Mouse (Mus musculus) MEL (cell line): ENCODE results near the gene Casc3. TPM values are rescaled to one million over a fixed set of nuclear protein-coding genes. Genes with fewer than 3 reads are reported as not detected.

Source experiments
- DNase-seq: peaks from one replicate; pipeline ENCODE4 v3.0.0; 2011; ENCODE audit warnings: low read depth, low spot score
- H3K27ac ChIP-seq: 2 replicates; pipeline ENCODE4 v1.5.1; 2012; ENCODE audit warnings: low read depth, mild to moderate bottlenecking, control low read depth, low read length, moderate library complexity; ENCODE audit not compliant: control insufficient read depth
- H3K27me3 ChIP-seq, 2 experiments: fragments of 150-350 bp in 1 of 2; sonication (generic) in 1 of 2; 2 replicates each; pipeline ENCODE4 v1.6.1; 2012; ENCODE audit warnings: low read length in 2 of 2, mild to moderate bottlenecking in 2 of 2, improper control_type of control experiment in 1 of 2, moderate library complexity in 1 of 2; ENCODE audit not compliant: insufficient read depth in 2 of 2, control insufficient read depth in 1 of 2
- H3K36me3 ChIP-seq, 2 experiments: 2 replicates each; pipeline ENCODE4 v1.6.1; 2012 to 2014; ENCODE audit warnings: low read length in 2 of 2, improper control_type of control experiment in 1 of 2, inconsistent platforms in 1 of 2, mild to moderate bottlenecking in 1 of 2; ENCODE audit not compliant: insufficient read depth in 2 of 2, control insufficient read depth in 1 of 2
- H3K4me1 ChIP-seq, 2 experiments: fragments of 150-350 bp in 1 of 2; sonication (generic) in 1 of 2; 2 replicates each; pipeline ENCODE4 v1.6.1; 2012; ENCODE audit warnings: low read length in 2 of 2, improper control_type of control experiment in 1 of 2, mild to moderate bottlenecking in 1 of 2; ENCODE audit not compliant: insufficient read depth in 2 of 2, control insufficient read depth in 1 of 2
- H3K4me3 ChIP-seq, 2 experiments: fragments of 150-350 bp in 1 of 2; sonication (generic) in 1 of 2; 2 replicates each; pipeline ENCODE4 v1.5.1; 2012; ENCODE audit warnings: low read depth in 2 of 2, low read length in 2 of 2, mild to moderate bottlenecking in 2 of 2, moderate library complexity in 2 of 2, control low read depth in 1 of 2, improper control_type of control experiment in 1 of 2; ENCODE audit not compliant: control insufficient read depth in 1 of 2, insufficient read depth in 1 of 2
- H3K79me2 ChIP-seq: 2 replicates; pipeline ENCODE4 v1.6.1; 2012; ENCODE audit warnings: mild to moderate bottlenecking, low read length, moderate library complexity; ENCODE audit not compliant: control insufficient read depth, poor library complexity, insufficient read depth
- H3K9ac ChIP-seq: 2 replicates; pipeline ENCODE4 v1.6.1; 2012; ENCODE audit warnings: low read depth, mild to moderate bottlenecking, control low read depth, low read length, moderate library complexity; ENCODE audit not compliant: control insufficient read depth, poor library complexity, severe bottlenecking
- H3K9me3 ChIP-seq: fragments of 150-350 bp; sonication (generic); replicated peaks from 2 replicates; pipeline ENCODE4 v1.6.1; 2012; ENCODE audit warnings: mild to moderate bottlenecking, low read length, improper control_type of control experiment, moderate library complexity; ENCODE audit not compliant: insufficient read depth
- BHLHE40 ChIP-seq: IDR thresholded peaks from 2 replicates; pipeline ENCODE4 v1.6.1; 2012; ENCODE audit warnings: low read depth, mild to moderate bottlenecking, inconsistent platforms, low read length, improper control_type of control experiment, borderline replicate concordance
- CHD1 ChIP-seq: IDR thresholded peaks from 2 replicates; pipeline ENCODE4 v1.6.1; 2012; ENCODE audit warnings: low read depth, mild to moderate bottlenecking, inconsistent platforms, low read length, improper control_type of control experiment
- CHD2 ChIP-seq: IDR thresholded peaks from 2 replicates; pipeline ENCODE4 v1.6.1; 2011; ENCODE audit warnings: low read length, improper control_type of control experiment
- CTCF ChIP-seq, 3 experiments: IDR thresholded peaks in 2 of 3; conservative IDR thresholded peaks in 1 of 3; 2 replicates each; pipeline ENCODE4 v1.5.1; 2011 to 2012; ENCODE audit warnings: low read length in 3 of 3, low read depth in 2 of 3, mild to moderate bottlenecking in 2 of 3, improper control_type of control experiment in 1 of 3, inconsistent platforms in 1 of 3, mixed read lengths in 1 of 3, moderate library complexity in 1 of 3; ENCODE audit not compliant: control insufficient read depth in 1 of 3, insufficient read depth in 1 of 3, poor library complexity in 1 of 3, severe bottlenecking in 1 of 3
- E2F4 ChIP-seq: IDR thresholded peaks from 2 replicates; pipeline ENCODE4 v1.6.1; 2011; ENCODE audit warnings: low read depth, low read length, improper control_type of control experiment, borderline replicate concordance
- ELF1 ChIP-seq: IDR thresholded peaks from 2 replicates; pipeline ENCODE4 v1.6.1; 2014; ENCODE audit warnings: low read depth, mild to moderate bottlenecking, inconsistent platforms, low read length, improper control_type of control experiment, moderate library complexity
- EP300 ChIP-seq, 2 experiments: IDR thresholded peaks; 2 replicates each; pipeline ENCODE4 v1.6.1; 2011; ENCODE audit warnings: improper control_type of control experiment in 2 of 2, low read length in 2 of 2, low read depth in 1 of 2, mild to moderate bottlenecking in 1 of 2
- ETS1 ChIP-seq: IDR thresholded peaks from 2 replicates; pipeline ENCODE4 v1.6.1; 2012; ENCODE audit warnings: low read depth, mild to moderate bottlenecking, inconsistent platforms, low read length, improper control_type of control experiment, moderate library complexity
- GABPA ChIP-seq: IDR thresholded peaks from 2 replicates; pipeline ENCODE4 v1.6.1; 2012; ENCODE audit warnings: low read depth, mild to moderate bottlenecking, inconsistent platforms, low read length, improper control_type of control experiment, moderate library complexity
- GATA1 ChIP-seq: IDR thresholded peaks from 2 replicates; pipeline ENCODE4 v1.6.1; 2011; ENCODE audit warnings: low read depth, low read length, improper control_type of control experiment
- HCFC1 ChIP-seq: IDR thresholded peaks from 2 replicates; pipeline ENCODE4 v1.6.1; 2012; ENCODE audit warnings: low read depth, mild to moderate bottlenecking, inconsistent platforms, low read length, improper control_type of control experiment, moderate library complexity
- MAFK ChIP-seq: IDR thresholded peaks from 2 replicates; pipeline ENCODE4 v1.6.1; 2011; ENCODE audit warnings: low read depth, mild to moderate bottlenecking, low read length, improper control_type of control experiment, borderline replicate concordance
- MYC ChIP-seq: IDR thresholded peaks from 2 replicates; pipeline ENCODE4 v1.6.1; 2011; ENCODE audit warnings: low read depth, mild to moderate bottlenecking, low read length, improper control_type of control experiment, moderate library complexity
- NELFE ChIP-seq: IDR thresholded peaks from 2 replicates; pipeline ENCODE4 v1.6.1; 2011; ENCODE audit warnings: low read depth, low read length, improper control_type of control experiment
- NRF1 ChIP-seq: IDR thresholded peaks from 2 replicates; pipeline ENCODE4 v1.6.1; 2014; ENCODE audit warnings: low read depth, mild to moderate bottlenecking, inconsistent platforms, low read length, improper control_type of control experiment, moderate library complexity; ENCODE audit not compliant: poor library complexity, insufficient read depth, severe bottlenecking
- POLR2A ChIP-seq, 2 experiments: IDR thresholded peaks; 2 replicates each; pipeline ENCODE4 v1.6.1; 2011 to 2012; ENCODE audit warnings: low read length in 2 of 2, mild to moderate bottlenecking in 2 of 2, control low read depth in 1 of 2, improper control_type of control experiment in 1 of 2, low read depth in 1 of 2, moderate library complexity in 1 of 2; ENCODE audit not compliant: control insufficient read depth in 1 of 2, insufficient read depth in 1 of 2, poor library complexity in 1 of 2
- POLR2AphosphoS5 ChIP-seq: IDR thresholded peaks from 2 replicates; pipeline ENCODE4 v1.6.1; 2012; ENCODE audit warnings: low read depth, borderline replicate concordance, mild to moderate bottlenecking, inconsistent platforms, low read length, moderate library complexity, mixed read lengths
- RCOR1 ChIP-seq: IDR thresholded peaks from 2 replicates; pipeline ENCODE4 v1.6.1; 2012; ENCODE audit warnings: low read depth, mild to moderate bottlenecking, inconsistent platforms, low read length, improper control_type of control experiment
- SMC3 ChIP-seq: IDR thresholded peaks from 2 replicates; pipeline ENCODE4 v1.6.1; 2011; ENCODE audit warnings: low read depth, low read length, improper control_type of control experiment
- TAL1 ChIP-seq: IDR thresholded peaks from 2 replicates; pipeline ENCODE4 v1.6.1; 2012; ENCODE audit warnings: mild to moderate bottlenecking, inconsistent platforms, low read length, moderate library complexity, mixed read lengths
- TBP ChIP-seq: IDR thresholded peaks from 2 replicates; pipeline ENCODE4 v1.8.0; 2011; ENCODE audit warnings: low read depth, low read length, improper control_type of control experiment
- TCF12 ChIP-seq: IDR thresholded peaks from 2 replicates; pipeline ENCODE4 v1.6.1; 2014; ENCODE audit warnings: low read depth, mild to moderate bottlenecking, inconsistent platforms, low read length, improper control_type of control experiment, moderate library complexity
- UBTF ChIP-seq: IDR thresholded peaks from 2 replicates; pipeline ENCODE4 v1.6.1; 2012; ENCODE audit warnings: low read depth, mild to moderate bottlenecking, inconsistent platforms, low read length, improper control_type of control experiment, moderate library complexity, borderline replicate concordance; ENCODE audit not compliant: insufficient read depth
- USF1 ChIP-seq: IDR thresholded peaks from 2 replicates; pipeline ENCODE4 v1.6.1; 2014; ENCODE audit warnings: low read depth, mild to moderate bottlenecking, inconsistent platforms, low read length, improper control_type of control experiment, moderate library complexity
- USF2 ChIP-seq, 2 experiments: IDR thresholded peaks; 2 replicates each; pipeline ENCODE4 v1.6.1; 2011 to 2012; ENCODE audit warnings: improper control_type of control experiment in 2 of 2, low read length in 2 of 2, borderline replicate concordance in 1 of 2, inconsistent platforms in 1 of 2, low read depth in 1 of 2, mild to moderate bottlenecking in 1 of 2; ENCODE audit not compliant: insufficient read depth in 1 of 2
- ZC3H11A ChIP-seq: IDR thresholded peaks from 2 replicates; pipeline ENCODE4 v1.6.1; 2012; ENCODE audit warnings: low read depth, mild to moderate bottlenecking, inconsistent platforms, low read length, improper control_type of control experiment
- ZKSCAN1 ChIP-seq: IDR thresholded peaks from 2 replicates; pipeline ENCODE4 v1.6.1; 2012; ENCODE audit warnings: low read depth, mild to moderate bottlenecking, inconsistent platforms, low read length, improper control_type of control experiment, moderate library complexity
- ZMIZ1 ChIP-seq: IDR thresholded peaks from 2 replicates; pipeline ENCODE4 v1.6.1; 2012; ENCODE audit warnings: low read depth, mild to moderate bottlenecking, inconsistent platforms, low read length, improper control_type of control experiment, moderate library complexity
- polyA plus RNA-seq, 2 experiments: library from polyadenylated mRNA; stranded (reverse) in 1 of 2; unstranded in 1 of 2; fragments of >175 nt in 1 of 2; fragments of >200 nt in 1 of 2; gene quantifications; 2 replicates each; pipeline versions ENCODE4 v1.2.1 to v1.2.4; 2012; ENCODE audit warnings: low replicate concordance in 2 of 2, low read depth in 1 of 2; ENCODE audit not compliant: insufficient read length in 2 of 2, insufficient read depth in 1 of 2, missing spikeins in 1 of 2
- total RNA-seq: library from RNA; depleted of rRNA; stranded (reverse); fragments of 300-350 nt; gene quantifications from 2 replicates; pipeline ENCODE4 v1.2.3, GENCODE M21; 2012

Casc3 gene
- total and polyA plus RNA-seq, 3 experiments, result 18.2 to 61.0 (median 58.6) TPM

GRCm38 (mm10) chr11:98810686-98811085, 6.0 kb downstream of the Casc3 start:
- Histone ChIP-seq H3K27me3 (no peaks in the 10 kb centered on the region), H3K9ac (peak overlapping the region; percentile 93), H3K4me1 (peaks cover 3 to 11% of the 10 kb centered on the region in 2 experiments; a peak in 3 of 4 replicates), H3K36me3 (peaks cover 22 to 39% of the 10 kb centered on the region in 2 experiments), H3K79me2 (peaks cover 38% of the 10 kb centered on the region), H3K9me3 (no peaks in the 10 kb centered on the region), H3K4me3 (peak overlapping the region; percentile 79 to 93), H3K27ac (peak overlapping the region; percentile 69; the same call in 1 of the 2 replicates)
- no peak for DNase-seq
- TF ChIP-seq UBTF (no peak), CHD2 (no peak), SMC3 (no peak), CHD1 (no peak), POLR2AphosphoS5 (no peak), TCF12 (no peak), ETS1 (no peak), USF1 (no peak), NRF1 (no peak), USF2 (IDR thresholded peaks at IDR 0.05; ENCODE audit: borderline replicate concordance in 1 of 2, insufficient read depth in 1 of 2, low read depth in 1 of 2, low read length in 2 of 2) (no peak), GATA1 (no peak), ZC3H11A (no peak), GABPA (no peak), TBP (no peak), BHLHE40 (no peak), EP300 (IDR thresholded peaks at IDR 0.05; ENCODE audit: low read depth in 1 of 2, low read length in 2 of 2) (no peak), RCOR1 (no peak)

DNA sequence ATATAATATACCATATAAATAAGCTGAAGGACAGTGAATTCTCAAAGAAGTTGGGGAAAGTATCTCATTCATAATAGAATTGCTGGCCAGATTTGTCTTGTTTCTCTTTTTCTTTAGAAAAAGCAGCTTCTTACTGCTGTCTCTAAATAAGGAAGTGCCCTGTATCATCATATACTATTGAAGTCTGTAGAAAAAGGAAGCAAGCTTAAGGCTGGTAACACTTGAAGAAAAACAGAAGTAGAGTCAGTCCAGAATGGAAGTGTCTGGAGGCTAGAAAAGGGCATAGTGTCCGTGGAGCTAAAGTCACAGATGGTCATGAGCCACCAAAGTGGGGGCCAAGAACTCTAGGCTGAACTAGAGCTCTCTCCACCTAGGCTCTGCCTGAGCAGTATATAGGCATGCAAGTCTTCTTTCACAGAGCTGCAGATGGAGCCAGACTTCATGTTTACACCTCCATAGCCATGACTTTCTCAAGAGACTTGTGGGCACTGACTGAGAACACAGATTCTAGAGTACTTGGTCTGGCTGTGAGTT, 12.1 kb downstream of the Casc3 start:
- peaks cover 36 to 49% of the 10 kb centered on the region in 2 experiments for H3K36me3 ChIP-seq
- H3K79me2 ChIP-seq, result peaks cover 35% of the 10 kb centered on the region
- peak overlapping the region; percentile 15; the same call in 1 of the 2 replicates for H3K27ac ChIP-seq
- no peak overlapping the region for H3K4me3 ChIP-seq
- H3K9me3 ChIP-seq, result no peaks in the 10 kb centered on the region
- peak; percentile 81 for DNase-seq
- peaks cover 5 to 10% of the 10 kb centered on the region in 2 experiments for H3K4me1 ChIP-seq
- H3K9ac ChIP-seq, result no peak overlapping the region
- no peaks in the 10 kb centered on the region for H3K27me3 ChIP-seq
- no peak for TF ChIP-seq POLR2A (IDR thresholded peaks at IDR 0.05; ENCODE audit: control insufficient read depth in 1 of 2, insufficient read depth in 1 of 2, low read depth in 1 of 2, low read length in 2 of 2, poor library complexity in 1 of 2)
- no peak for TF ChIP-seq TCF12
- TF ChIP-seq NELFE, result no peak
- TF ChIP-seq ZMIZ1, result no peak
- no peak for TF ChIP-seq NRF1
- peak; percentile 87 for TF ChIP-seq ELF1
- TF ChIP-seq USF2 (IDR thresholded peaks at IDR 0.05; ENCODE audit: borderline replicate concordance in 1 of 2, insufficient read depth in 1 of 2, low read depth in 1 of 2, low read length in 2 of 2), result no peak
- no peak for TF ChIP-seq MAFK
- TF ChIP-seq RCOR1, result peak; percentile 68
- no peak for TF ChIP-seq UBTF
- no peak for TF ChIP-seq HCFC1
- no peak for TF ChIP-seq TAL1
- TF ChIP-seq ZKSCAN1, result no peak
- no peak for TF ChIP-seq GATA1
- no peak for TF ChIP-seq E2F4
- TF ChIP-seq CHD1, result no peak
- TF ChIP-seq CTCF (IDR thresholded peaks at IDR 0.05 in 2 of 3, conservative IDR thresholded peaks at IDR 0.05 in 1 of 3; ENCODE audit: control insufficient read depth in 1 of 3, insufficient read depth in 1 of 3, low read depth in 2 of 3, low read length in 3 of 3, poor library complexity in 1 of 3, severe bottlenecking in 1 of 3), result no peak
- no peak for TF ChIP-seq SMC3
- TF ChIP-seq MYC, result peak; percentile 43; the same call in 1 of the 2 replicates
- TF ChIP-seq GABPA, result no peak
- no peak for TF ChIP-seq BHLHE40
